Mouse (Mus musculus): ENCODE measurements around the gene B130006D01Rik. TPM values are rescaled to one million over a fixed set of nuclear protein-coding genes. Genes with fewer than 3 reads are reported as not detected.

B130006D01Rik gene
- polyA plus RNA-seq, 1 experiment: not detected

GRCm38 (mm10) chr11:95726156-95726555, 2.8 kb downstream of the B130006D01Rik start:
- no peak overlapping the region for H3K27ac ChIP-seq (ENCODE audit: insufficient read depth, low read depth, low read length)
- H3K4me3 ChIP-seq (ENCODE audit: insufficient read depth, low read depth, low read length): no peak overlapping the region
- 74% methylated on average over 4 of the region's 4 CpGs for WGBS
- H3K4me1 ChIP-seq (ENCODE audit: control insufficient read depth, insufficient read depth, low read length): 0 out of 2 replicates have a peak, but pooled peaks cover 2% of the 10 kb centered on the region
- TF ChIP-seq POLR2A (IDR thresholded peaks at IDR 0.05; ENCODE audit: insufficient read depth, low read depth, low read length) (no peak), CTCF (IDR thresholded peaks at IDR 0.05; ENCODE audit: insufficient read depth, low read depth, low read length) (no peak)

- TF ChIP-seq POLR2A (IDR thresholded peaks at IDR 0.05; ENCODE audit: insufficient read depth, low read depth, low read length) (no peak), CTCF (IDR thresholded peaks at IDR 0.05; ENCODE audit: insufficient read depth, low read depth, low read length) (no peak)
- Histone ChIP-seq H3K4me1 (ENCODE audit: control insufficient read depth, insufficient read depth, low read length) (0 out of 2 replicates have a peak, but pooled peaks cover 2% of the 10 kb centered on the region), H3K27ac (ENCODE audit: insufficient read depth, low read depth, low read length) (no peak overlapping the region), H3K4me3 (ENCODE audit: insufficient read depth, low read depth, low read length) (no peak overlapping the region)
- WGBS: 94% methylated on average over 5 of the region's 5 CpGs
Observed at GRCm38 (mm10) chr11:95727947-95728346, 4.6 kb downstream of the B130006D01Rik start.

DNA sequence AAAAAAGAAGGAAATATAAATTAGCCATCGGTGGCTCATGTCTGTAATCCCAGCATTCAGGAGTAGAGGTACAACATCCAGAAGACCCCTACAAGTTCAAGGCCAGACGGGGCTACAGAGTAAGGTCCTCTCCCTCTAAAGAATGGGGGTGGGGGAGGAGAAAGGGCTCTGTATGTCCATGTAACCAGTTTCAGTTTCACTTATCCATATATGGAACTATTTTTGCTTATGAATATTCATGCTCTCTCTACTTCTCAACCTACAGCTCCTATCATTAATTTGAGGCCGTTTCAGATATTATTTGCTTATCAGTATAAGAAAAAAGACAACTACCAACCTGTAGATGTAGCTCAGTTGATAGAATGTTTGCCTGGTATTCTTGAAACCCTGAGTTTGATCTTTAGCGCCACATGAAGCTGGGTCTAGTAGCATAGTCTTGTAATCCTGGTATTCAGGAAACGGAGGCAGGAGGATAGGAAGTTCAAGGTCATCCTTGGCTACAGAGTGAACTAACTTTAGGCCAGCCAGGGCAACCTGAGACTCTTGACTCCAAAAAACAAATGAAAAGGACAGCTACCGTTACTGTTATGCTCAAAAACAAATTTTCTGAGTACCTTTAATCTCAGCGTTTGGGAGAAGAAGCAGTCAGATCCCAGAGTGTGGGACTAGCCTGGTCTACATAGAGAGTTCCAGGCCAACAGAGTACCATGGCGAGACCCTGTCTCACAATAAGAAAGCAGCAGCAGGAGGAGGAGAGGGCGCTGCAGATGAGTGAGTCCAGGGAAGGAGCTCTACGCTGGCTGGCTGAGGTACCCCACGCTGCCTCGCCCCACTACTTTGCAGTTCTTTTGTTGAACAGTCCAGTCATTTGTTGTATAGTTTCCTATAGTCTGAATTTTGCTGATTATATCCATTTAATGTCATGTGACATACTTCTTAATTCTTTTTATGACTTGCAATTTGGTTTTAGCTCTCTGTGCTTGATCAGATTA, 5.8 kb downstream of the B130006D01Rik start:
- Histone ChIP-seq H3K4me3 (ENCODE audit: insufficient read depth, low read depth, low read length) (no peak overlapping the region), H3K27ac (ENCODE audit: insufficient read depth, low read depth, low read length) (no peak overlapping the region), H3K4me1 (ENCODE audit: control insufficient read depth, insufficient read depth, low read length) (0 out of 2 replicates have a peak, but pooled peaks cover 2% of the 10 kb centered on the region)
- WGBS: 86% methylated on average over 12 of the region's 12 CpGs
- TF ChIP-seq POLR2A (IDR thresholded peaks at IDR 0.05; ENCODE audit: insufficient read depth, low read depth, low read length) (no peak), CTCF (IDR thresholded peaks at IDR 0.05; ENCODE audit: insufficient read depth, low read depth, low read length) (no peak)

GRCm38 (mm10) chr11:95734485-95734884, 11.1 kb downstream of the B130006D01Rik start:
- TF ChIP-seq CTCF (IDR thresholded peaks at IDR 0.05; ENCODE audit: insufficient read depth, low read depth, low read length) (no peak), POLR2A (IDR thresholded peaks at IDR 0.05; ENCODE audit: insufficient read depth, low read depth, low read length) (no peak)
- WGBS: 51% methylated on average over 2 of the region's 2 CpGs
- Histone ChIP-seq H3K4me3 (ENCODE audit: insufficient read depth, low read depth, low read length) (no peak overlapping the region), H3K27ac (ENCODE audit: insufficient read depth, low read depth, low read length) (no peak overlapping the region), H3K4me1 (ENCODE audit: control insufficient read depth, insufficient read depth, low read length) (peaks cover 4% of the 10 kb centered on the region)

DNA sequence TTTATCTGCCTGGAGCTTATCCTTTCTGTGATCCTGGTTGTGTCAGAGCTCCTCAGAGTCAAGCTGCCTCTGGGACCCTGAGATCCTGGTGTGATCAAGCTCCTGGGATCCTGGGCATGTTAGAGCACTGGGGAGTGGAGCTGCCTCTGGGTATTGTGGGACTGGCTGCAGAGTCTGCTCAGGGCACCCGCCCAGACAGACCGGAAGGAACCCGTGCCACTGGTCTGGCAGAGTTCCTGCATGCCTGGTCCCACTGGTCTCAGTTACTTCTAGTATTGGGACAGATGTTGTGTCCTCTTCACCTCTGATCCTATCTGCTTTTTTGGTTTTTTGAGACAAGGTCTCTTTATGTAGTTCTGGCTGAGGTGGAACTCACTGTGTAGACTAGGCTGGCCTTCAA, 14.4 kb downstream of the B130006D01Rik start:
- Histone ChIP-seq H3K27ac (ENCODE audit: insufficient read depth, low read depth, low read length) (no peak overlapping the region), H3K4me3 (ENCODE audit: insufficient read depth, low read depth, low read length) (no peak overlapping the region), H3K4me1 (ENCODE audit: control insufficient read depth, insufficient read depth, low read length) (peaks cover 4% of the 10 kb centered on the region)
- TF ChIP-seq POLR2A (IDR thresholded peaks at IDR 0.05; ENCODE audit: insufficient read depth, low read depth, low read length) (no peak), CTCF (IDR thresholded peaks at IDR 0.05; ENCODE audit: insufficient read depth, low read depth, low read length) (no peak)
- WGBS: 54% methylated on average over 3 of the region's 3 CpGs

DNA sequence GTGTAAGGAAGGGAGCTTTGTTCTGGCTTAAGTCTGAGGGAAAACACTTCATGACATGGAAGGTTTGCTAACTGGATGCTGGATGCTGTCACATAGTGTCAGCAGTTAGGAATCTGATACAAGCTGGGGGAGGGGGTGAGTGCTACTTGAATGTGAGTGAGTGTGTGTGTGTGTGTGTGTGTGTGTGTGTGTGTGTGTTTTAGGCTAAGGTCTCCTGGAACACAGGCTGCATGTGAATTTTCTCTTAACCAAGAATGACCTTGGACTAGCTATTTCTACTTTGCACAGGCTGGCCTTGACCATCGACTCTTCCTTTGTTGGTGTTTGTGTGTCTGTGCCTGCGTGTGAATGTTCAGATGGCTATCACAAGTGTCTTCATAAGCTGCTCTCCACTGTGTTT, 21.1 kb downstream of the B130006D01Rik start:
- WGBS: 88% methylated on average over 2 of the region's 2 CpGs
- TF ChIP-seq POLR2A (IDR thresholded peaks at IDR 0.05; ENCODE audit: insufficient read depth, low read depth, low read length) (no peak), CTCF (IDR thresholded peaks at IDR 0.05; ENCODE audit: insufficient read depth, low read depth, low read length) (no peak)
- H3K27ac ChIP-seq (ENCODE audit: insufficient read depth, low read depth, low read length): no peak overlapping the region
- H3K4me3 ChIP-seq (ENCODE audit: insufficient read depth, low read depth, low read length): no peak overlapping the region
- peaks cover 4% of the 10 kb centered on the region for H3K4me1 ChIP-seq (ENCODE audit: control insufficient read depth, insufficient read depth, low read length)

DNA sequence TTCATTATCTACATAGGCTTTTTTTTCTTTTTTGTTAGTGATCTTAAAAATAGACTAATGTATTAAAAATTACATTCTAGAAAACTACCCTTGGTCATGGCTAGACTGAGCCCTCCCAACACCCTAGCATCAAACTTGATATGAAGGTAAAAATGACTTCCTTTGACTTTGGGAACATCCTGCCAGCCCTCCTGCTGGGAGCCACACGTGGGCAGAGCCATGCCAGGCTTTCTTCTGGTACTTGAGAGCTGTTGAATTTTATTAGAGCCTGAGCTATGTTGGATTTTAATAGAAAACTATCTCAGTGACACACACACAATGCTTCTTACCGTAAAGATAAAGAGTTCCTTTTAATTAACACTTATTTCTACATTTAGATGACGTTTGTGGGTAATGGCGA, 23.4 kb downstream of the B130006D01Rik start:
- WGBS: 29% methylated on average over 4 of the region's 4 CpGs
- Histone ChIP-seq H3K27ac (ENCODE audit: insufficient read depth, low read depth, low read length) (no peak overlapping the region), H3K4me1 (ENCODE audit: control insufficient read depth, insufficient read depth, low read length) (peaks cover 4% of the 10 kb centered on the region), H3K4me3 (ENCODE audit: insufficient read depth, low read depth, low read length) (no peak overlapping the region)
- TF ChIP-seq POLR2A (IDR thresholded peaks at IDR 0.05; ENCODE audit: insufficient read depth, low read depth, low read length): no peak
- no peak for TF ChIP-seq CTCF (IDR thresholded peaks at IDR 0.05; ENCODE audit: insufficient read depth, low read depth, low read length)

DNA sequence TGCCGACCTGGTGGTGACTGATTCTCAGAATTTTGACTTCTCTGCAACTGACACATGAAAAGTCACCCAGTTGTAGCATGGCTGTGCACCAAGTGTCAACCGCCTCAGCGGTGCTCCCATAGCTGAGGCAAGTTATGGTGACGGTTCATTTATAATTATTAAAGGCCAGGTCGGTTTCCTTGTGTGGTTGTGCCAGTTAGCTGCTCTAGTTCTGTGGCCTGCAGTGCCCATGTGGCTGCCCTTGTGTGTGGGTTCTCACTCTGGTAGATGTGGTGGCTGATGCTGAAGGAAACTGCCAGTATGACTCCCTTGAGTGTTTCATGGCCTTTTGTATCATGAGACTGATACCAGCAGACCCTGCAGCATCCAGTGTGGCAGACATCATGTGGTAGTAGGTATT, 24.9 kb downstream of the B130006D01Rik start:
- no peak overlapping the region for H3K4me3 ChIP-seq (ENCODE audit: insufficient read depth, low read depth, low read length)
- H3K27ac ChIP-seq (ENCODE audit: insufficient read depth, low read depth, low read length): no peak overlapping the region
- H3K4me1 ChIP-seq (ENCODE audit: control insufficient read depth, insufficient read depth, low read length): peaks cover 4% of the 10 kb centered on the region
- no peak for TF ChIP-seq POLR2A (IDR thresholded peaks at IDR 0.05; ENCODE audit: insufficient read depth, low read depth, low read length)
- TF ChIP-seq CTCF (IDR thresholded peaks at IDR 0.05; ENCODE audit: insufficient read depth, low read depth, low read length): no peak
- 65% methylated on average over 5 of the region's 5 CpGs for WGBS

DNA sequence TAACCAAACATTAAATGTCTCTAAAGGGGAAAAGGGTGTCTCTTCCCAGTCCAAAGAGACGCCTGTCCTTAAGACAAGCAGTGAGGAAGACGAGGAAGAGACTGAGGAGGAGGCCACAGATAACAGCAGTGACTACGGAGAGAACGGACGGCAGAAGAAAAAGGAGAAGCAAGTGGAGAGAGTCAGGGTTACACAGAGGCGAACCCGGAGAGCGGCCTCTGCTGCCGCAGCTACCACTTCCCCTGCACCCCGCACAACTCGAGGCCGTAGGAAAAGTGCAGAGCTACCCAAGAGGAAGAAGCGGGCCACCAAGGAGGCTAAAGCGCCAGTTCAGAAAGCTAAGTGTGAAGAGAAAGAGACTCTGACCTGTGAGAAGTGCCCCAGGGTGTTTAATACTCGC, 26.2 kb downstream of the B130006D01Rik start:
- H3K4me1 ChIP-seq (ENCODE audit: control insufficient read depth, insufficient read depth, low read length): peaks cover 4% of the 10 kb centered on the region
- 81% methylated on average over 15 of the region's 15 CpGs for WGBS
- no peak for TF ChIP-seq CTCF (IDR thresholded peaks at IDR 0.05; ENCODE audit: insufficient read depth, low read depth, low read length)
- TF ChIP-seq POLR2A (IDR thresholded peaks at IDR 0.05; ENCODE audit: insufficient read depth, low read depth, low read length): no peak
- no peak overlapping the region for H3K4me3 ChIP-seq (ENCODE audit: insufficient read depth, low read depth, low read length)
- H3K27ac ChIP-seq (ENCODE audit: insufficient read depth, low read depth, low read length): no peak overlapping the region

Data from olfactory bulb, adult 2 months (tissue).